ENCODE assay signal across 9 mouse cellular contexts in the genomic region with DNA sequence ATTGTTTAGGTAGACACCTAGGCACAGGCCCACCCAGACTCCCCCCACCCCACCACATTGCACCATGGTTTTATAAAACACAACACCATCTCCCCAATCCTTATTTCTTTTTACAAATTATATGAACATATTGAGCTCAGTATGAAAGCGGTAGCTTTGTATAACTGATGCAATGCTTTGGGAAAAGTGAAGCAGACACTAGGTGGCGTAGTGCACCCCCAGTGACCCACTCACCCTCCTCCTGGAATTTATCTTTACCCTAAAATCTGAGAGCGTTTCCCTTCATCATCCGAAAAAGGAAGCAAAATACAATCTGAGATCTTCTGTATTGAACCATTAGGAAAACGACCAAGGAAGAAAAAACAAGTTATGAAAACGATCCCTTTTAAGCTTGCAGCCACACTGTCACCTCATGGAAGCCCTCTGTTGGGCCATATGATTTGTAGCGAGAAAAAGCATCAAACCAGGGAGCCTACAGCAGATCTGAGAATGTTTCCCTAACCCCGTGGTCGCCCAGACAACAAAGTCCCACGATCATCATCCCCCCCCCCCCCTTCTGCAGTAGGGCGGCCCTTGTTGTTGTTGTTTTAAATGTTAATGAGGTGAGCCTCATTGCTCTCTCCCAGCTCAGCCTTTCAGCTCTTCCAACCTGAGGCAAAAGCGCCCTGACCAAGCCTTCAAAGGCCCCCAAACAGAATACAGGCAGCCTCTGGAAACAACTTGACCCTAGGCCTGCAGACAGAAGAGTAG.
DNase-seq lines count a peak whose midpoint lies in the region; ATAC-seq and TF ChIP-seq lines count a peak whose summit lies in the region.
"Had no signal": no experiment of that assay in that cellular context is flagged by ENCODE, and none has a peak within 500 bp of the region (broad histone marks: within the 10 kb centered on the region; RNA-seq: fewer than 3 reads in every experiment).

No protein-coding gene starts in this region.

- no peak for ATAC-seq in Patski
- ATAC-seq in erythroid progenitor cell, adult 5-6 weeks (replicated peaks; ENCODE audit: low FRiP score, poor library complexity, severe bottlenecking): no peak

- TF ChIP-seq CTCF in Patski (IDR thresholded peaks at IDR 0.05): peak; percentile 62

- DNase-seq in layer of hippocampus, adult 11-12 months (ENCODE audit: low spot score): peak; percentile 60
- DNase-seq in layer of hippocampus, adult 8-10 months (ENCODE audit: low spot score in 2 of 2): no peak
- DNase-seq in Patski (ENCODE audit: low read depth, low spot score): no peak
- peak; percentile 73 for DNase-seq in embryo, embryonic 10.5 days (ENCODE audit: low spot score)
- DNase-seq in kidney, postnatal 4 days: peak; percentile 42 to 57
- peak; percentile 58 for DNase-seq in retina, embryonic 14.5 days (ENCODE audit: low spot score)
- no peak for DNase-seq in ovary, adult 18-20 months (ENCODE audit: low spot score)

- in situ Hi-C loops in Patski (cut with MboI; ENCODE audit: low pct_unique_long_range_greater_than_20kb): no loop called here

- POLR2A ChIA-PET in Patski (lab: Charles Lee): no interaction called here

- no peaks in the 10 kb centered on the region for H3K27me3 ChIP-seq in Patski
- H3K27me3 ChIP-seq: hindbrain, embryonic 15.5 days had no signal

- CTCF ChIA-PET in Patski (lab: Charles Lee): interaction anchor here (0.8 to 2.5 kb wide), 13 partner anchors 9 to 320 kb away, joined by 3 to 10 read pairs (median 4); a partner anchor contains a TSS

Comparison
In these comparisons a context has a peak if more than half of its experiments do, and no peak if none do; other contexts are left out.
1. DNase-seq: peak in layer of hippocampus, adult 11-12 months (single experiment), embryo, embryonic 10.5 days (single experiment), kidney, postnatal 4 days (2 of 2) and retina, embryonic 14.5 days (single experiment); none in layer of hippocampus, adult 8-10 months (0 of 2), Patski (single experiment) and ovary, adult 18-20 months (single experiment).